Mouse (Mus musculus) liver, postnatal 0 days (tissue): ENCODE results near the gene Tpm3. TPM values are rescaled to one million over a fixed set of nuclear protein-coding genes. Genes with fewer than 3 reads are reported as not detected.

Experiments
- ATAC-seq: fragments of 200-750 bp; cut with Nextera tagmentation; 2 replicates; pipeline ENCODE4 v1.8.0; 2017; ENCODE audit warnings: mild to moderate bottlenecking, moderate library complexity
- DNase-seq: peaks from one replicate; pipeline ENCODE4 v3.0.0-alpha.2; 2016
- H3K27ac ChIP-seq: fragments of 300-500 bp; sonication (generic); 2 replicates; pipeline ENCODE4 v1.5.1; 2014; ENCODE audit warnings: antibody characterized with exemption, moderate library complexity, mild to moderate bottlenecking, low read depth
- H3K27me3 ChIP-seq: fragments of 300-500 bp; sonication (generic); 2 replicates; pipeline ENCODE4 v1.6.1; 2014; ENCODE audit warnings: low read length, control low read depth, mixed read lengths; ENCODE audit not compliant: insufficient read depth
- H3K36me3 ChIP-seq: fragments of 300-500 bp; sonication (generic); replicated peaks from 2 replicates; pipeline ENCODE4 v1.6.1; 2014; ENCODE audit warnings: mild to moderate bottlenecking, control low read depth, low read length, moderate library complexity, mixed read lengths; ENCODE audit not compliant: insufficient read depth
- H3K4me1 ChIP-seq: fragments of 300-500 bp; sonication (generic); 2 replicates; pipeline ENCODE4 v1.6.1; 2014; ENCODE audit warnings: antibody characterized with exemption, mild to moderate bottlenecking, control low read depth; ENCODE audit not compliant: insufficient read depth
- H3K4me2 ChIP-seq: fragments of 300-500 bp; sonication (generic); 2 replicates; pipeline ENCODE4 v1.6.1; 2014; ENCODE audit warnings: low read depth, mild to moderate bottlenecking, low read length, moderate library complexity, mixed read lengths
- H3K4me3 ChIP-seq: fragments of 300-500 bp; sonication (generic); 2 replicates; pipeline ENCODE4 v1.5.1; 2014; ENCODE audit warnings: low read depth, low read length
- H3K9ac ChIP-seq: fragments of 300-500 bp; sonication (generic); replicated peaks from 2 replicates; pipeline ENCODE4 v1.6.1; 2014; ENCODE audit warnings: mild to moderate bottlenecking, moderate library complexity
- H3K9me3 ChIP-seq: fragments of 300-500 bp; sonication (generic); 2 replicates; pipeline ENCODE4 v1.6.1; 2016; ENCODE audit warnings: mild to moderate bottlenecking, control low read depth, low read length, mixed read lengths
- CTCF ChIP-seq: sonication (generic); IDR thresholded peaks from 2 replicates; pipeline ENCODE4 v1.5.1; 2016; ENCODE audit warnings: antibody characterized with exemption, low read depth
- EP300 ChIP-seq: IDR thresholded peaks from 2 replicates; pipeline ENCODE4 v1.6.1; 2016; ENCODE audit warnings: antibody characterized with exemption, low read depth, mild to moderate bottlenecking
- WGBS: fragments of 180-500 bp; shearing (Covaris S2); extraction: QIAGEN DNeasy Blood & Tissue Kit; methylation state at CpG from one replicate; pipeline ENCODE4 v1.1.7; 2014; ENCODE audit not compliant: insufficient replicate concordance; 5-methylcytosine and 5-hydroxymethylcytosine counted together
- polyA plus RNA-seq: library from polyadenylated mRNA; unstranded; fragments of >200 nt; fragmentation: Nextera tagmentation; extraction: Ambion mirVana; gene quantifications from 2 replicates; pipeline ENCODE4 v1.2.1, GENCODE M21; 2015

Tpm3 gene
- polyA plus RNA-seq, 1 experiment from 2014 or later = 162 TPM

- H3K36me3 ChIP-seq = no peaks in the 10 kb centered on the region; the same call in 1 of the 2 replicates
- H3K4me1 ChIP-seq = peaks cover 58% of the 10 kb centered on the region
- H3K27me3 ChIP-seq = no peaks in the 10 kb centered on the region
- DNase-seq (peak; percentile 36), ATAC-seq (no peak)
- H3K4me2 ChIP-seq = peak overlapping the region; percentile 95
- peak overlapping the region; percentile 91 for H3K4me3 ChIP-seq
- WGBS = 26% methylated on average over 5 of the region's 5 CpGs
- peak overlapping the region; percentile 51 for H3K9ac ChIP-seq
- peak overlapping the region; percentile 74 for H3K27ac ChIP-seq
- H3K9me3 ChIP-seq = no peaks in the 10 kb centered on the region
- TF ChIP-seq EP300 = no peak
- TF ChIP-seq CTCF = 0 out of 2 replicates have a peak, but pooled peaks have one; percentile 15
These were observed 9.2 kb downstream of the Tpm3 start for GRCm38 (mm10) chr3:90081365-90082240.

DNA sequence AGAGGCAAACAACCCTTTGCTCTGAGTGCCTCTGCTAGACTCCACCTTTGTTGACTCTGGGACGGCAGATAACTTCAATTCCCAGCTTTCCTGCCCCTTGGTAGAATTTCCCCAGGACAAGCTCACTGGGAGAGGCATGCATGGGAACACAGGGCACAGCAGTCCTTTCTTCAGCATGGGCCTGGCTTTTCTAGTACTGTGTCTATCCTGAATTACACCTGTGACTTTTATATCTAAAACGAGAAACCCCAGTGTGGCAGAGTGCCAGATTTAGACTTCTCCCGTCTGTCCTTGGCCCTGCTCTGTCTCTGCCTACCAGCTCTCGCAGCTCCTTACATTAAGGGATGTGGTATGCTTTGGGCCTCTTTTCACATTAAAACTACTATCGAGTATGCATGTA lies 10.6 kb downstream of the Tpm3 start:
- H3K27me3 ChIP-seq = no peaks in the 10 kb centered on the region
- H3K9ac ChIP-seq = peak overlapping the region; percentile 51
- H3K4me1 ChIP-seq = peaks cover 58% of the 10 kb centered on the region
- H3K36me3 ChIP-seq = peaks cover 13% of the 10 kb centered on the region
- ATAC-seq = no peak
- WGBS = 22% methylated on average over 5 of the region's 5 CpGs
- peak overlapping the region; percentile 13; the same call in 1 of the 2 replicates for H3K4me3 ChIP-seq
- peak overlapping the region; percentile 95 for H3K4me2 ChIP-seq
- H3K9me3 ChIP-seq = no peaks in the 10 kb centered on the region
- DNase-seq = peak; percentile 22
- no peak for TF ChIP-seq CTCF
- no peak for TF ChIP-seq EP300
- H3K27ac ChIP-seq = peak overlapping the region; percentile 74

DNA sequence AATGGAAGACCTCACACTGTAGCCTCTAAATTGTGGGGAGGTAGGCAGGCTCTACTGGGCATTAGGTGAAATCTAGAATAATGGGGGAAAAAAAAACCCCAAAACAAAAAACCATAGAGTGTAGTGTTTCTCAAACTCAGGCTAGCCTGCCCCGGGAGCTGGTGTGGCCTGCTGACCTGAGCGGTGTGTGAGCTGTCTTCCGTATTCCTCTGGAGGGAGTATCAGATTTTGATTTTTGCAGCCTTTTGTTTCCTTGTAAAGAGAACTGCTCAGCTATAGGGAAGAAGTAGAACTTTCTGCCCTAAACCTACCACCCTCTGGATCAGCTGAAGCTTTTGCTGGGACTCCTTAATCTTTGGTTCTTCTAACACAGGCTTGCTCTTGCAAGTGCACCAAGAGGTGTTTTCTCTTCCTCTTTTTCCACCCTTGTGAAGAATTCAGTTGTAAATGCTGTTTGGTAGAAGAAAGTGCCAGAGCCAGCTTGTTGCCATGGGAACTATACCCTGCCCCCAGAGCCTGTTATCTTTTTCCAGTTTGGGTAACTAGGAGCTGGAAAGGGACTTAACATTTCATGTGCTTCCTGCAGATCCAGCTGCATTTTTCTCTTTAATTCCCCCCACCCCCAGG lies 11.4 kb downstream of the Tpm3 start:
- Histone ChIP-seq H3K27ac (peak overlapping the region; percentile 74), H3K9me3 (no peaks in the 10 kb centered on the region), H3K9ac (no peak overlapping the region), H3K4me1 (peaks cover 56% of the 10 kb centered on the region), H3K4me3 (peak overlapping the region; percentile 13; the same call in 1 of the 2 replicates), H3K36me3 (peaks cover 21% of the 10 kb centered on the region), H3K4me2 (peak overlapping the region; percentile 95), H3K27me3 (no peaks in the 10 kb centered on the region)
- 25% methylated on average over 3 of the region's 3 CpGs for WGBS
- DNase-seq (no peak), ATAC-seq (no peak)
- TF ChIP-seq CTCF (no peak), EP300 (no peak)

- no peak for ATAC-seq
- no peak for DNase-seq
- TF ChIP-seq CTCF = no peak
- no peak for TF ChIP-seq EP300
- peak overlapping the region; percentile 95 for H3K4me2 ChIP-seq
- 48% methylated on average over 4 of the region's 4 CpGs for WGBS
- H3K36me3 ChIP-seq = peaks cover 31% of the 10 kb centered on the region
- H3K9ac ChIP-seq = no peak overlapping the region; the same call in 1 of the 2 replicates
- no peaks in the 10 kb centered on the region for H3K27me3 ChIP-seq
- peaks cover 52% of the 10 kb centered on the region for H3K4me1 ChIP-seq
- H3K27ac ChIP-seq = peak overlapping the region; percentile 74
- no peaks in the 10 kb centered on the region for H3K9me3 ChIP-seq
- H3K4me3 ChIP-seq = no peak overlapping the region
These were observed 12.3 kb downstream of the Tpm3 start for GRCm38 (mm10) chr3:90084790-90085189.

GRCm38 (mm10) chr3:90085281-90085680 lies 12.8 kb downstream of the Tpm3 start:
- peak overlapping the region; percentile 95 for H3K4me2 ChIP-seq
- H3K9me3 ChIP-seq = no peaks in the 10 kb centered on the region
- H3K36me3 ChIP-seq = peaks cover 36% of the 10 kb centered on the region
- WGBS = 41% methylated on average over 6 of the region's 6 CpGs
- H3K27me3 ChIP-seq = no peaks in the 10 kb centered on the region
- no peak for DNase-seq
- no peak for ATAC-seq
- H3K4me3 ChIP-seq = no peak overlapping the region
- H3K27ac ChIP-seq = peak overlapping the region; percentile 74
- H3K4me1 ChIP-seq = peaks cover 52% of the 10 kb centered on the region
- no peak overlapping the region for H3K9ac ChIP-seq
- no peak for TF ChIP-seq CTCF
- TF ChIP-seq EP300 = no peak

GRCm38 (mm10) chr3:90086068-90086467 lies 13.6 kb downstream of the Tpm3 start:
- 0 out of 2 replicates have a peak overlapping the region, but pooled peaks have one; percentile 12 for H3K27ac ChIP-seq
- 42% methylated on average over 5 of the region's 5 CpGs for WGBS
- no peak overlapping the region for H3K4me2 ChIP-seq
- H3K9ac ChIP-seq = no peak overlapping the region
- no peak for DNase-seq
- ATAC-seq = no peak
- no peak overlapping the region for H3K4me3 ChIP-seq
- H3K9me3 ChIP-seq = no peaks in the 10 kb centered on the region
- no peaks in the 10 kb centered on the region for H3K27me3 ChIP-seq
- TF ChIP-seq EP300 (no peak), CTCF (no peak)
- peaks cover 50% of the 10 kb centered on the region for H3K4me1 ChIP-seq
- peaks cover 44% of the 10 kb centered on the region for H3K36me3 ChIP-seq
